Mouse (Mus musculus): ENCODE results near the gene Pdhb.

Pdhb gene

GRCm38 (mm10) chr14:8172507-8173410 lies at the start of gene Pdhb:
TSS of gene Pdhb (minus strand) at chr14:8173025.
- DNase-seq (ENCODE audit: low spot score in 2 of 2), result peak; percentile 97

DNA sequence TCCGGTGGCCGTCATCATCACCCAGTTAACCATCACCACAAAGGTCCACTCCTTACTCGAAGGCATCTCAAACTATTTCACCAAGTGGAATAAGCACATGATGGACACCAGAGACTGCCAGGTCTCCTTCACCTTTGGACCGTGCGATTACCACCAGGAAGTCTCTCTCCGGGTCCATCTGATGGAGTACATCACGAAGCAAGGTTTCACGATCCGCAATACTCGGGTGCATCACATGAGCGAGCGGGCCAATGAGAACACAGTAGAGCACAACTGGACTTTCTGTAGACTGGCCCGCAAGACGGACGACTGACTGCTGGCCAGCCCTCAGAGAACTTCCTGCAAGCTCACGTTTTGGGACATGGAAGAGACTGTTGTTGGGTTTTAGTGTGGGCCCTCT lies 49.7 kb upstream of the Pdhb start:
- no peak for DNase-seq (ENCODE audit: low spot score in 2 of 2)

DNA sequence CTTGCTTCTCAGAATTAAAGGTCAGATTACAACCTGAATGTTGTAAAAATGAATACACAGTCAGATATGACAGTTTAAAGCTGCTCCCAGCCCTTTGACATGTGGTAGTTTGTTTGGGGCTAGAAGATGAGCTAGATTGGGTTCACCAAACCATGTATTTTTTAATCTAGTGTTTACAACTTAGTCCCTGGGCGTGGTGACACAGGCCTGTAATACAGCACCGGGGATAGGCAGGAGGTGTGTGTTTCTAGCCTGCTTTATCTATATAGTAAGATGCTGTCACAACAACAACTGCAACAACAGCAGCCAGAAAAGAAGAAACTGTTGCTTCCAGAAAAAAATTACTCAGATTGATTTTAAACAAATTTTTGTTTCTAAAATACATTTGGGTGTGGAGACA lies 48.1 kb upstream of the Pdhb start:
- DNase-seq (ENCODE audit: low spot score in 2 of 2), result no peak

GRCm38 (mm10) chr14:8220306-8220705 lies 47.5 kb upstream of the Pdhb start:
- DNase-seq (ENCODE audit: low spot score in 2 of 2), result peak in 1 of 2 experiments; percentile 21

- DNase-seq (ENCODE audit: low spot score in 2 of 2), result no peak
Measured at GRCm38 (mm10) chr14:8219876-8220275, 47.1 kb upstream of the Pdhb start.

DNA sequence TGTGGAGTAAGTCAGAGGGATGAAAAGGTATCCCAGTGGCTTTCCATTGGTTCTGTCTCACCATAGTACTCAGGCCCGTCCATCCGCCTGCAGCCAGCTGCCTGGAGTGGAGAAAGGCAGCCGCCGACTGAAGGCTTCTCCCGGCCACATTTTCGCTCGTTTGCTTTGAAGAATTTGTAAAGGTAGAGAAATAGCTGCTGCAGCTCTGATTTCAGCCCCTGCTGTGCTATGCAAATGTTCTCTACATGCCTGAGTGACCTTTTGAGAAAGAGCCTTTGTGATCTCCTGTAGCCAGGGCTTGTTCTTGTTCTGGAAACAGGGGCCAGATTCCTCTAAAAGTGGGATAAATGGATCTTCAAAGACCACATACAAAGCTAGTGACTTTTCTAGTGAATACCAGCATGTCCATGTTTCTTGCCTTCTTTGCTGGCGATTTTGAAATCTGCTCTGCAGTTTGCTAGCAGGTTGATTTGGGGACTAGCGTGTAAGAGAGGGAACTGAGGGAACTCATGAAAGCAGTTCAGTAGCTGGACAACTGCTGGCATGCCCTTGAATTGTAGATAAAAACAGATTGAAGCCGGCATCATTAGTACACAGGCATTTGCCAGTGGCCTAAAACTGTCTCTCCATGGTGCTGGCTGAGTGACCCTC lies 46.0 kb upstream of the Pdhb start:
- peak in 1 of 2 experiments; percentile 14 for DNase-seq (ENCODE audit: low spot score in 2 of 2)

- peak in 1 of 2 experiments; percentile 12 for DNase-seq (ENCODE audit: low spot score in 2 of 2)
Measured at GRCm38 (mm10) chr14:8218238-8218637, 45.4 kb upstream of the Pdhb start.

DNA sequence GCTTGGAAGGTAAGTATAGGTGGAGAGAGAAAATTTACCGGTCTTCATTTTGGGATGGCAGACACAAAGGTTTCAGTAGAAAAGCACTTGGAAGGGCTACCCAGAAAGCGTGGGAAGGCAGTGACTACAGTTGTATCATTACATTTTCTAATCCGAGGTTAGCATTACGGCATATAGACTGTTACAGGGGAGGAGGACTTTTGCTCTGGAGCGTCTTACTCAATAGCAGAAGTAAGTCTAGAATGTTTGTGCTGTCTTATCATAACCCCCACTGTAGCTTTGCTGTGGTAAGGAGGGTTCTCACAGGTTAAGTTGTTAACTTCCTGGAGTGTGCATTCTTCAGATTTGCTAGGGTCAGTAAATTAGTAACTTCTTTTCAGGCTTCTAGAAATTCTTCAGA lies 43.3 kb upstream of the Pdhb start:
- no peak for DNase-seq (ENCODE audit: low spot score in 2 of 2)

DNA sequence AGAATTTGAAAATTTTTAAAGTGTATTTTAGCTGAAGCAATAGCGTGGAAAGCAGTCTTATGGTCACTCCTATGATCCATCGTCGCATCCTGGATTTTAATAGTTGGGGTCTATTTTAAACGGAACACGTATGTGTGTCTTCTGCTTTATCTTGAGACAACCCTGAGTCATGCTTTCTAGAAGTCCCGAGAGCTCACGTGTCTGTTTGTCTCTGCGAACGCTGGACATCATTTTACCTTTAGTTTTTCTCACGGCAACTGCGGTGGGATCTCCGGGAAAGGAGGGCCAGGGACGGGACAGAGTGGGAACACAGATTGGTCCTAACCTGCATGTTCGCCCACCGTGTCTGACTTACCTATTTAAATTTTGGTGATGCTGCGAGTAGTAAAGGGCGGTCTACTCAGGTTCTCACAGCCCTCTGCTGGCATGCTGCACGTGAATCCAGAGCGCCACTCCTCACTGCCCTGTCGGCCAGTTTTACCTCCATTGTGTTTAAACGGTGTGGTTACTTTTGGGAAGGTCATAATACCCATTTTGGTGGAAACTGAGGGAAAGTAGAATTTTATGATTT lies 42.5 kb upstream of the Pdhb start:
- no peak for DNase-seq (ENCODE audit: low spot score in 2 of 2)

- DNase-seq (ENCODE audit: low spot score in 2 of 2), result peak; percentile 66 to 78
Measured at GRCm38 (mm10) chr14:8214299-8215207, 41.7 kb upstream of the Pdhb start.

DNA sequence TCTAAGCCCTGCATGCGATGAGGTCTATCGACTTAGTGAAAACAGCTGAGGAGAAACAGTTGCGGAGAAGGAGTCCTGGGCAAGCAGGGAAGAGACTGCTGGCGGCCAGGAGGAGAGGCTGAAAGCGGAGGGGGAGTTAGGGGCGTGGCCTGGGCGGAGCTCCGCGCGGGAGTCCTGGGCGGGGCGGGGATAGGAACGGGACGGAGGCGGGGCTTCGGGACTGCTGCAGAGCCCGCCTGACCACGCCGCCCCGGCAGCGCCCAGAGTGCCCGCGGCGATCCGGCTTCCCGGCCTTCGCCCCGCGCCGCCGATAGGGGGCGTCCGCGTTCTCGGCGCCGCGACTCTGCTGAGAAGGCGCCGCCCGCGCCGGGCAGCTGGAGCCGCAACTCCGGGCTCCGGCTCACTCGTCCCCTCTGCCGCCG lies 41.0 kb upstream of the Pdhb start, which contains the start of gene Kctd6:
TSS of gene Kctd6 (plus strand) at position 338 of the 422 bp plus-strand sequence.
- peak; percentile 94 to 99 for DNase-seq (ENCODE audit: low spot score in 2 of 2)

- no peak for DNase-seq (ENCODE audit: low spot score in 2 of 2)
Measured at GRCm38 (mm10) chr14:8212996-8213395, 40.2 kb upstream of the Pdhb start.

DNA sequence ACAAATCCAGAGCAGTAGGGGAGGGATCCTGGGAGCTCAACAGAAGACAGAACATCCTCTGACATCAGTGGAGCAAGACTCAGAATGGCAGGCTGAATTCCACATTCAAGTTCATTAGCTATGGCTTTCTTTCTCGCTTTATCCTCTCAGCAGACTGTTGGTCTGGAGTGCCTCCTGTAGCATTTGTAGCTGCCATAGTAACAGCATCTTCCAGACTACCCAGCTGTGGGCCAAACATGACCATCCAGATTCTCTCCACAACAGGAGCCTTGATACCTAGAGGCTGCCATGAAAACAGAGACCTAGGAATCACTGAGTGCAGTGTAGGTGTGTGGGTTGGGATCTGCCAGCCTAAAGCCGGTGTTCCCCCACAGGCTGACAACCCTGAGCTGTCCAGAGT lies 37.1 kb upstream of the Pdhb start:
- no peak for DNase-seq (ENCODE audit: low spot score in 2 of 2)

DNA sequence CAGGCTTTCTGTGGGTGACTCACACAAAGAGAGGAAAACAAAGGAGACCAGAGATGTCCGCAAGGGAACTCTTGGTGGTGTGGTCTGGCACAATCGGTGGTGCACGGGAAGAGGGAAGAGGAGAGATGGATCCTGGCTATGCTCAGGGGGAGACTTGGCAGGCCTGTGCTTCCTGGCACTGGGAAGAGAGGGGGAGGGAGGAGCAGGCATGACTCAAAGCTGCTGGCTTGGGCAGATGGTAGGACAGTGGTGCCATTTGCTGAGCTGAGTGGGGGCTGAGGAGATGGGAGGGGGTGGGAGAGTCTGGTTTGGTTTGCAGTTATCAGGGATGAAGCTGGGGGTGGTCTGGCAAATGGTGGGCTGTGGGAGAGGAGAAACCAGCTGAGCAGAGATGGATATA lies 36.1 kb upstream of the Pdhb start:
- DNase-seq (ENCODE audit: low spot score in 2 of 2), result peak in 1 of 2 experiments; percentile 57

GRCm38 (mm10) chr14:8207543-8207942 lies 34.7 kb upstream of the Pdhb start:
- no peak for DNase-seq (ENCODE audit: low spot score in 2 of 2)

DNA sequence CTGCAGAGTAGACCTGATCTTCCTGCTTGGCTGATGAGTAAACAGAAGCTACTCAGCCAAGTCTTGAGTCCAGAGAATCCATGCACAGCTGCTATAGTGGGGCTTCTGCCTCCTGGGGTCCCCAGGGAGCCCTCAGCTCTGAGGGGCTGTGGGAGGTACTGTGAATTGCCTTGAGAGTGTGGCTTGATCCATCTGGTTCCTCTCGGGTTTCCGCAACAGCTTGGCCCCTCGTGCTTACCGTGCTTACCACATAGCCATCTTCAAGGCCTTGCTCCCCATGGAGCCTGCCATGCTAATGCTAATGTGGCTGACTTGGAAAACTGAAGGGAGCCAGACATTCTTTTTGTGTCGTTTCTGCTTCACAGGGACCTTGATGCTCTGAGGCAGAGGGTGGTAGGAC lies 34.3 kb upstream of the Pdhb start:
- DNase-seq (ENCODE audit: low spot score in 2 of 2), result peak in 1 of 2 experiments; percentile 35

DNA sequence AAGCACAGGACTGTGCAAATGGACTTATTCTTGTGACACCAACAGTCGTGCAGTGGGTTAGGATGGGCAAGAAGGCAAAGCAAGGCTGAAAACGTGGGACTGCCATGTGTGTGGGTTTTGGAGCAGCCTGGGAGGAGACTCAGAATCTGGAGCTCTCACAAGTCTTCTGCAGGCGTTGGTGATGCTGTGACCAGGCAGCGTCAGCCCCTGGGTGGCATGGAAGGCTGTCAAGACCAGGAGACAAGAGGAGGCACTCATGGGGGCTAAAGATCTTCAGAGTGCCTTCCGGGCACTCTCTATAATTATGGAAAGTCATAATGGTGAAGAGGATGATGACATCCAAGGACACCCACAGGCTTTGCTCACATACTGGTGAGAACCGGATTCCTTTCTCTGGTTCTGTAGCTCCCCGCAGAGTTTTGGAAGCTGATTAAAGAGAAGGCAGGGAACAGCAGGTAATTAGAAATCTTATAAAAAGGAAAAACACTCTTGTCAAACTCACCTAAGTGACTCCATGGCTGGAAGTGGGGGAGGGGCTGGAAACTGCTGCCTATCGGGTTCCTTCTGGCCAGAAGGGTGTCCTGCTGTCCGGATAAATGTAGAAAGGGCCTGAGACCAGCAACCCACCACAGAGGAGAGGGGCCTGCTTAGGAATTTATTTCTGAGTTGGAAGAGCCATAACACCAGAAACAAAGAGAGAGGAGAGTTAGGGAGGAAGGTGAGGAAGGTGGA lies 33.5 kb upstream of the Pdhb start:
- DNase-seq (ENCODE audit: low spot score in 2 of 2), result peak in 1 of 2 experiments; percentile 20

GRCm38 (mm10) chr14:8201715-8202114 lies 28.9 kb upstream of the Pdhb start:
- DNase-seq (ENCODE audit: low spot score in 2 of 2), result no peak

DNA sequence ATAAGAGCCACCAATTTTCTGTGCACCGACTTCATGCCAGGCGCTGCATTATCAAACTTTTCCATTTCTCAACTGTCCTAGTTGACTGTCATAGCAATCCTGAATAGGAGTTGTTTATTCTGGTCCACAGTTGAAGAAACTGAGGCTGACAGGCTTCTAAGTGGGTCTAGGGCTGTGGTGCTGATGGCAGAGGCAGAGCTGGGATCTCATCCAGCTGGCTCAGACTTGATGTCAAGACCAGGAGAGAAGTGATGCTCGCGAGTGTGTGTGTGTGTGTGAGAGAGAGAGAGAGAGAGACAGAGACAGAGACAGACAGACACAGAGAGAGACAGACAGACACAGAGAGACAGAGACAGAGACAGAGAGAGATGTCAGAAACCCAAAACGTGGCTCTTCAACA lies 27.9 kb upstream of the Pdhb start:
- no peak for DNase-seq (ENCODE audit: low spot score in 2 of 2)

DNA sequence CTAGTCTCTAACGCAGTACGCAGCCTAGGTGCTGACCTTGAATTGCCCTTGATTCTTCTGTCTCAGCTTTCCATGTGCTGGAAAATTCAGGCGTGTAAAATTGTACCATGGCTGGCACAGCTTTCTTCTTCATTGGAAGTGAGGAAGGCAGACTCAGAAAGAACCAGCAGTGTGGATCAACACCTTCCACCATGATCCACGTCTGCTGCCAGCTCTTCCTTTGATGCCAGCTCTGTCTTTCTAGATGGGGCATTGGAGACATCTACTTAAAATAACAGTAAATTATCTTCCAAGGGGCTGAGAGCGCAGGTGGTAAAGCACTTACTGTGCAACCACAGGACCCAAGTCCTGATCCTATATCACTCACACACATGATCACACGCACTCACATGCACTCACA lies 19.9 kb upstream of the Pdhb start:
- no peak for DNase-seq (ENCODE audit: low spot score in 2 of 2)
